Mouse (Mus musculus): ENCODE measurements around the gene Podxl2. TPM values are rescaled to one million over a fixed set of nuclear protein-coding genes. Genes with fewer than 3 reads are reported as not detected.

The Podxl2 gene
- polyA plus RNA-seq, 1 experiment from 2014 or later, result 83.4 TPM

- DNase-seq (ENCODE audit: low spot score) (no peak), ATAC-seq (ENCODE audit: low read depth) (no peak)
- Histone ChIP-seq H3K9ac (ENCODE audit: low read depth, low read length) (no peak overlapping the region), H3K4me1 (ENCODE audit: control insufficient read depth, insufficient read depth, low read length) (no peaks in the 10 kb centered on the region), H3K4me2 (ENCODE audit: low read depth, low read length) (no peak overlapping the region), H3K27ac (replicated peaks; ENCODE audit: low read depth, low read length) (no peak overlapping the region), H3K4me3 (ENCODE audit: low read depth, low read length) (no peak overlapping the region), H3K27me3 (replicated peaks; ENCODE audit: control insufficient read depth, insufficient read depth, low read length) (no peaks in the 10 kb centered on the region), H3K36me3 (ENCODE audit: control insufficient read depth, insufficient read depth, low read length) (peaks cover 33% of the 10 kb centered on the region), H3K9me3 (ENCODE audit: control insufficient read depth, low read length) (no peaks in the 10 kb centered on the region)
- 30% methylated on average over 3 of the region's 4 CpGs for WGBS
Observed at GRCm38 (mm10) chr6:88849270-88849669, 25.6 kb downstream of the Podxl2 start.

DNA sequence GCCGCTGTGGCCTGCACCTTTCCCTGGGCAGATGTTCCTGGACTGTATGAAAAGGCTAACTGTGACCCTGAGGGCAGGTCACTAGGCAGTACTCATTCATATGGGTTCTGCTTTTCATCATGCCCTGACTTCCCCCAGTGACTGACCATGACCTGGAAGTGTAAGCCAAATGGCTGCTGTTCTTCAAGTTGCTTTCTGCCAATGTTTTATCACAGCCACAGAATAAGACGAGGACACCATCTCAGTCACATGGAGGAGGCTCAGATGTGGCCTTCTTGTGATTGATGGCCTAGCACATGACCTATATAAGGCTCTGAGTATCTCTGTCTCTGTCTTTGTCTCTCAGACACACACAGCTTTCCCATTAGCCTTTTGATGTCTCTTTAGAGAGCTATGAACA lies 27.3 kb downstream of the Podxl2 start:
- H3K4me3 ChIP-seq (ENCODE audit: low read depth, low read length), result no peak overlapping the region
- H3K27ac ChIP-seq (replicated peaks; ENCODE audit: low read depth, low read length), result no peak overlapping the region
- WGBS, result 55% methylated on average over 2 of the region's 2 CpGs
- no peak overlapping the region for H3K4me2 ChIP-seq (ENCODE audit: low read depth, low read length)
- H3K9me3 ChIP-seq (ENCODE audit: control insufficient read depth, low read length), result no peaks in the 10 kb centered on the region
- DNase-seq (ENCODE audit: low spot score) (no peak), ATAC-seq (ENCODE audit: low read depth) (no peak)
- H3K4me1 ChIP-seq (ENCODE audit: control insufficient read depth, insufficient read depth, low read length), result peaks cover 5% of the 10 kb centered on the region; the same call in 1 of the 2 replicates
- no peaks in the 10 kb centered on the region for H3K27me3 ChIP-seq (replicated peaks; ENCODE audit: control insufficient read depth, insufficient read depth, low read length)
- peaks cover 33% of the 10 kb centered on the region for H3K36me3 ChIP-seq (ENCODE audit: control insufficient read depth, insufficient read depth, low read length)
- H3K9ac ChIP-seq (ENCODE audit: low read depth, low read length), result no peak overlapping the region

DNA sequence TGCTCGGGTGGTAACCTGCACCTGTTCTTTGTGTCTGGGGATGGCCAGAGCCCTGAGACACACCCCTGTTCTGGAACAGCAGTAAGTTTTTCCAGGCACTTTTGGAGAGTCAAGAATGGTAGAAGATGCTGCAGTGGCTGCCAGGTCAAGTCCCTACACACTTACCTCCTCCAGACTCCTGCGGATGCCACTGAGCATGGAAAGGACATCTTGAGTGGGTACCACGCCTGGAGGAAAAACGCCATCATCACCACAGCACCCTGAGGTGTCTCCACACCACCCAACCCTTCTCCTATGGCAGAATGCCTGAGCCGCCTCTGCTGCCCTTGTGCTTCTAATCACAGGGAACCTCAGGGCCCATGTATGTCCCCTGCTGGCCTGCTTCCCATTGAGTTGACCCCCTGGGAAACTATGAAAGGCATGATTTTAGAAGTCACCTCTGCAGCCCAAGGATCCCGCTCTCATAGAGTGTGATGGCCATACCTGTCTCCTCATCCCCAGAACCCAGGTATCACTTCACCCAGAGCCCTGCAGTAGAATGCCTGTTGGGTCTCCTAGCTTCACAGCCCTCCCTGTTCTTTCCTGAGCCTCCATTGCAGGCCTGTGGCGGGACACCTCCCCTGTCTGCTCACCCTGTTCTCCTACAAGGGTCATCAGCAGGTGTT lies 29.8 kb downstream of the Podxl2 start:
- no peaks in the 10 kb centered on the region for H3K9me3 ChIP-seq (ENCODE audit: control insufficient read depth, low read length)
- ATAC-seq (ENCODE audit: low read depth) (no peak), DNase-seq (ENCODE audit: low spot score) (no peak)
- 83% methylated on average over 7 of the region's 7 CpGs for WGBS
- H3K9ac ChIP-seq (ENCODE audit: low read depth, low read length), result no peak overlapping the region
- H3K27ac ChIP-seq (replicated peaks; ENCODE audit: low read depth, low read length), result no peak overlapping the region
- no peak overlapping the region for H3K4me2 ChIP-seq (ENCODE audit: low read depth, low read length)
- no peak overlapping the region for H3K4me3 ChIP-seq (ENCODE audit: low read depth, low read length)
- H3K4me1 ChIP-seq (ENCODE audit: control insufficient read depth, insufficient read depth, low read length), result peaks cover 13% of the 10 kb centered on the region; the same call in 1 of the 2 replicates
- H3K36me3 ChIP-seq (ENCODE audit: control insufficient read depth, insufficient read depth, low read length), result peaks cover 28% of the 10 kb centered on the region
- no peaks in the 10 kb centered on the region for H3K27me3 ChIP-seq (replicated peaks; ENCODE audit: control insufficient read depth, insufficient read depth, low read length)

DNA sequence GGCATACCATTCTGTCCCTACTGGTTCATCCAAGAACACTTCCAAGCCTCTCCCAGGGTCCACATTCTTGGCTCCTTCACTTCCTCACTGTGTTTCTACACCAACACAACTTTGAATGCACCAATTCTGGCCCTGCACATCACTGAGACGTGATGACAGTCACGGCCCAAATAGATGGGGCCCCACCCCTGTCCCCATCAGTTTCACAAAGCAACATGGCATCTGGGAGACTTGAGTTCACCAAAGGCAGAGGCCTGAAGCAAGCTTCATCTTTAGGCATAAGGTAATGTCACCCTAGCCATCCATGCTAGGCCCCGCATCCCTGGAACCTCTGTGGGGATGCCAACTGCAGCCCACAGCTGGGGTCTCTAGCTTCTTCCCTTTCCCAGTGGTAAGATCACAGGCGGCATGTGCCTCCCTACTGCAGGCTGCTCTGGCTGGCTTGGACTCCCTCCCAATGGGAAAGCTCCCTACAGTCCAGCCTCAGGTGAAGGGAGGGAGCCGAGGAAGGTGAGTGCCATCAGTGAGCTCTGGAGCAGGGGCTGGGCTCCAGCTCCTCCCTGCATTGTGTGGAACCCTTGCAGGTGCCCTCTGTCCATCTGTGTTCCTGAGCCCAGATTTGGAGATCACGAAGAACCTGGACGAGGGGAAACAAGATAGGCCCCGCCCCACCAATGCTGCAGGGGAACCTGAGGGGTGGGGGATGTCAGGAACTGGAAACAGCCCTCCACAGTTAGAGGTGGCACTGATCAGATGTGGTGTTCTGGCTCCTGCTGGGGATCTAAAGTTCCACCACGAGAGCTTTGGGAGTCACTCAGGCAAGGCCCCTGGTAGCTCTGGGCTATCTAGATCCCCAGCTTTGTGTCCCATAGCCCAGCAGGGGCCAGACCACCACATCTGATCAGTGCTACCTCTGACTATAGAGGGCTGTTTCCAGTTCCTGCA lies 30.8 kb downstream of the Podxl2 start:
- WGBS, result 88% methylated on average over 8 of the region's 9 CpGs
- no peak overlapping the region for H3K27ac ChIP-seq (replicated peaks; ENCODE audit: low read depth, low read length)
- no peak overlapping the region for H3K4me2 ChIP-seq (ENCODE audit: low read depth, low read length)
- no peak for ATAC-seq (ENCODE audit: low read depth)
- H3K27me3 ChIP-seq (replicated peaks; ENCODE audit: control insufficient read depth, insufficient read depth, low read length), result no peaks in the 10 kb centered on the region
- H3K4me3 ChIP-seq (ENCODE audit: low read depth, low read length), result no peak overlapping the region
- H3K9ac ChIP-seq (ENCODE audit: low read depth, low read length), result no peak overlapping the region
- peaks cover 28% of the 10 kb centered on the region for H3K36me3 ChIP-seq (ENCODE audit: control insufficient read depth, insufficient read depth, low read length)
- H3K4me1 ChIP-seq (ENCODE audit: control insufficient read depth, insufficient read depth, low read length), result peaks cover 13% of the 10 kb centered on the region; the same call in 1 of the 2 replicates
- no peak for DNase-seq (ENCODE audit: low spot score)
- H3K9me3 ChIP-seq (ENCODE audit: control insufficient read depth, low read length), result no peaks in the 10 kb centered on the region

GRCm38 (mm10) chr6:88843241-88843640 lies 31.6 kb downstream of the Podxl2 start:
- ATAC-seq (ENCODE audit: low read depth) (no peak), DNase-seq (ENCODE audit: low spot score) (no peak)
- Histone ChIP-seq H3K36me3 (ENCODE audit: control insufficient read depth, insufficient read depth, low read length) (peaks cover 27% of the 10 kb centered on the region), H3K9ac (ENCODE audit: low read depth, low read length) (peak overlapping the region; percentile 80; the same call in 1 of the 2 replicates), H3K4me3 (ENCODE audit: low read depth, low read length) (peak overlapping the region; percentile 88), H3K4me1 (ENCODE audit: control insufficient read depth, insufficient read depth, low read length) (peaks cover 13% of the 10 kb centered on the region; the same call in 1 of the 2 replicates), H3K9me3 (ENCODE audit: control insufficient read depth, low read length) (no peaks in the 10 kb centered on the region), H3K4me2 (ENCODE audit: low read depth, low read length) (peak overlapping the region; percentile 82), H3K27ac (replicated peaks; ENCODE audit: low read depth, low read length) (peak overlapping the region; percentile 85; the same call in 1 of the 2 replicates), H3K27me3 (replicated peaks; ENCODE audit: control insufficient read depth, insufficient read depth, low read length) (no peaks in the 10 kb centered on the region)
- 78% methylated on average over 7 of the region's 7 CpGs for WGBS

GRCm38 (mm10) chr6:88842731-88843151 lies 32.1 kb downstream of the Podxl2 start:
- peak overlapping the region; percentile 80 for H3K9ac ChIP-seq (ENCODE audit: low read depth, low read length)
- peak overlapping the region; percentile 88 for H3K4me3 ChIP-seq (ENCODE audit: low read depth, low read length)
- peak overlapping the region; percentile 85 for H3K27ac ChIP-seq (replicated peaks; ENCODE audit: low read depth, low read length)
- H3K36me3 ChIP-seq (ENCODE audit: control insufficient read depth, insufficient read depth, low read length), result peaks cover 29% of the 10 kb centered on the region
- peaks cover 13% of the 10 kb centered on the region; the same call in 1 of the 2 replicates for H3K4me1 ChIP-seq (ENCODE audit: control insufficient read depth, insufficient read depth, low read length)
- peak overlapping the region; percentile 82 for H3K4me2 ChIP-seq (ENCODE audit: low read depth, low read length)
- WGBS, result 0% methylated on average over 19 of the region's 32 CpGs
- DNase-seq (ENCODE audit: low spot score), result peak; percentile 66
- ATAC-seq (ENCODE audit: low read depth), result peak; percentile 10
- H3K27me3 ChIP-seq (replicated peaks; ENCODE audit: control insufficient read depth, insufficient read depth, low read length), result no peaks in the 10 kb centered on the region
- no peaks in the 10 kb centered on the region for H3K9me3 ChIP-seq (ENCODE audit: control insufficient read depth, low read length)

GRCm38 (mm10) chr6:88841781-88842689 lies 32.8 kb downstream of the Podxl2 start, which contains the start of gene Abtb1:
Gene Abtb1 (minus strand): TSS chr6:88841984.
- H3K4me1 ChIP-seq (ENCODE audit: control insufficient read depth, insufficient read depth, low read length), result peaks cover 13% of the 10 kb centered on the region; the same call in 1 of the 2 replicates
- H3K4me3 ChIP-seq (ENCODE audit: low read depth, low read length), result peak within 1 kb of the TSS; percentile 88
- peak within 1 kb of the TSS; percentile 90 for H3K9ac ChIP-seq (ENCODE audit: low read depth, low read length)
- peak; percentile 100 for DNase-seq (ENCODE audit: low spot score)
- H3K9me3 ChIP-seq (ENCODE audit: control insufficient read depth, low read length), result no peaks in the 10 kb centered on the region
- WGBS, result 2% methylated on average over 26 of the region's 72 CpGs
- H3K36me3 ChIP-seq (ENCODE audit: control insufficient read depth, insufficient read depth, low read length), result peaks cover 36% of the 10 kb centered on the region
- H3K27me3 ChIP-seq (replicated peaks; ENCODE audit: control insufficient read depth, insufficient read depth, low read length), result no peaks in the 10 kb centered on the region
- H3K4me2 ChIP-seq (ENCODE audit: low read depth, low read length), result peak within 1 kb of the TSS; percentile 82
- peak; percentile 96 for ATAC-seq (ENCODE audit: low read depth)
- H3K27ac ChIP-seq (replicated peaks; ENCODE audit: low read depth, low read length), result peak within 1 kb of the TSS; percentile 85

DNA sequence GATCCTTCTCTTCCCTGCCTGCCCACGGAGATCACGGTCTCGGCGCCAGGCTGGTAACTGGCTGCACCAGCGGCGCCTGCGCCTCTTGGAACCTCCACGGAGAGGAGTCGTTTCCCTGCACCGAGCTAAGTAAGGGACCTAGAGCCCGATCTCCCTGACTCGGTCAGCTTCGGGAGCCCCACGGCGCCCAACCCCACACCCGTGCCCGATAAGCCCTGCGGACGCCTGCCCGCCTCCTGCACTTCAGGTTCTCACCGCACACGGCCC lies 33.4 kb downstream of the Podxl2 start:
- Histone ChIP-seq H3K27me3 (replicated peaks; ENCODE audit: control insufficient read depth, insufficient read depth, low read length) (no peaks in the 10 kb centered on the region), H3K9me3 (ENCODE audit: control insufficient read depth, low read length) (no peaks in the 10 kb centered on the region), H3K4me3 (ENCODE audit: low read depth, low read length) (peak overlapping the region; percentile 88), H3K4me1 (ENCODE audit: control insufficient read depth, insufficient read depth, low read length) (peaks cover 13% of the 10 kb centered on the region; the same call in 1 of the 2 replicates), H3K27ac (replicated peaks; ENCODE audit: low read depth, low read length) (peak overlapping the region; percentile 77), H3K36me3 (ENCODE audit: control insufficient read depth, insufficient read depth, low read length) (peaks cover 42% of the 10 kb centered on the region), H3K4me2 (ENCODE audit: low read depth, low read length) (peak overlapping the region; percentile 82), H3K9ac (ENCODE audit: low read depth, low read length) (peak overlapping the region; percentile 90)
- DNase-seq (ENCODE audit: low spot score) (no peak), ATAC-seq (ENCODE audit: low read depth) (no peak; the same call in 1 of the 2 replicates)
- 1% methylated on average over 16 of the region's 22 CpGs for WGBS
